Mouse (Mus musculus) heart, embryonic 11.5 days (tissue): ENCODE measurements around the gene Aoc3. TPM values are rescaled to one million over a fixed set of nuclear protein-coding genes. Genes with fewer than 3 reads are reported as not detected.

Experiments used
- ATAC-seq: fragments of 200-750 bp; cut with Nextera tagmentation; replicated peaks from 2 replicates; pipeline ENCODE4 v1.8.0; 2017; ENCODE audit warnings: moderate library complexity; ENCODE audit not compliant: insufficient number of reproducible peaks, low FRiP score, low TSS enrichment
- H3K27ac ChIP-seq: fragments of 300-500 bp; sonication (generic); 2 replicates; pipeline ENCODE4 v1.5.1; 2014; ENCODE audit warnings: mild to moderate bottlenecking, low read depth, low read length
- H3K27me3 ChIP-seq: fragments of 300-500 bp; sonication (generic); 2 replicates; pipeline ENCODE4 v1.6.1; 2014; ENCODE audit warnings: mild to moderate bottlenecking, low read length, mixed read lengths; ENCODE audit not compliant: control insufficient read depth, insufficient read depth
- H3K36me3 ChIP-seq: fragments of 300-500 bp; sonication (generic); 2 replicates; pipeline ENCODE4 v1.6.1; 2014; ENCODE audit warnings: mild to moderate bottlenecking, low read length, moderate library complexity, mixed read lengths; ENCODE audit not compliant: control insufficient read depth, insufficient read depth
- H3K4me1 ChIP-seq: fragments of 300-500 bp; sonication (generic); 2 replicates; pipeline ENCODE4 v1.6.1; 2014; ENCODE audit warnings: low read length; ENCODE audit not compliant: control insufficient read depth, insufficient read depth
- H3K4me2 ChIP-seq: fragments of 300-500 bp; sonication (generic); 2 replicates; pipeline ENCODE4 v1.6.1; 2014; ENCODE audit warnings: mild to moderate bottlenecking, moderate library complexity
- H3K4me3 ChIP-seq: fragments of 300-500 bp; sonication (generic); 2 replicates; pipeline ENCODE4 v1.5.1; 2014; ENCODE audit warnings: low read depth, low read length
- H3K9ac ChIP-seq: fragments of 300-500 bp; sonication (generic); 2 replicates; pipeline ENCODE4 v1.6.1; 2014; ENCODE audit warnings: mild to moderate bottlenecking, low read depth, low read length, moderate library complexity
- H3K9me3 ChIP-seq: fragments of 300-500 bp; sonication (generic); replicated peaks from 2 replicates; pipeline ENCODE4 v1.6.1; 2016; ENCODE audit warnings: low read length; ENCODE audit not compliant: control insufficient read depth
- WGBS: fragments of 180-500 bp; shearing (Covaris S2); extraction: QIAGEN DNeasy Blood & Tissue Kit; methylation state at CpG from one replicate; pipeline ENCODE4 v1.1.7; 2014; ENCODE audit not compliant: insufficient replicate concordance; 5-methylcytosine and 5-hydroxymethylcytosine counted together
- polyA plus RNA-seq: library from polyadenylated mRNA; unstranded; fragments of >200 nt; fragmentation: Nextera tagmentation; extraction: Ambion mirVana; gene quantifications from 2 replicates; pipeline ENCODE4 v1.2.1, GENCODE M21; 2014

Gene Aoc3
- polyA plus RNA-seq, 1 experiment from 2014 or later, result 0.20 TPM

GRCm38 (mm10) chr11:101353436-101353835, 23.0 kb downstream of the Aoc3 start:
- H3K9me3 ChIP-seq, result no peaks in the 10 kb centered on the region
- no peak for ATAC-seq
- no peak overlapping the region for H3K9ac ChIP-seq
- 82% methylated on average over 12 of the region's 12 CpGs for WGBS
- H3K36me3 ChIP-seq, result no peaks in the 10 kb centered on the region
- no peak overlapping the region for H3K4me3 ChIP-seq
- no peak overlapping the region for H3K27ac ChIP-seq
- H3K4me1 ChIP-seq, result 0 out of 2 replicates have a peak, but pooled peaks cover 2% of the 10 kb centered on the region
- H3K27me3 ChIP-seq, result no peaks in the 10 kb centered on the region
- H3K4me2 ChIP-seq, result no peak overlapping the region

GRCm38 (mm10) chr11:101354438-101355010, 24.1 kb downstream of the Aoc3 start:
- Histone ChIP-seq H3K4me1 (no peaks in the 10 kb centered on the region), H3K4me3 (no peak overlapping the region), H3K27me3 (no peaks in the 10 kb centered on the region), H3K27ac (no peak overlapping the region), H3K36me3 (no peaks in the 10 kb centered on the region), H3K9me3 (no peaks in the 10 kb centered on the region), H3K9ac (no peak overlapping the region), H3K4me2 (no peak overlapping the region)
- WGBS, result 79% methylated on average over 5 of the region's 5 CpGs
- no peak for ATAC-seq

- 86% methylated on average over 2 of the region's 2 CpGs for WGBS
- Histone ChIP-seq H3K27me3 (no peaks in the 10 kb centered on the region), H3K4me3 (no peak overlapping the region), H3K36me3 (no peaks in the 10 kb centered on the region), H3K4me1 (peaks cover 10% of the 10 kb centered on the region), H3K9ac (no peak overlapping the region), H3K4me2 (no peak overlapping the region), H3K9me3 (no peaks in the 10 kb centered on the region), H3K27ac (no peak overlapping the region)
- ATAC-seq, result no peak
Measured at GRCm38 (mm10) chr11:101355916-101356315, 25.5 kb downstream of the Aoc3 start.

DNA sequence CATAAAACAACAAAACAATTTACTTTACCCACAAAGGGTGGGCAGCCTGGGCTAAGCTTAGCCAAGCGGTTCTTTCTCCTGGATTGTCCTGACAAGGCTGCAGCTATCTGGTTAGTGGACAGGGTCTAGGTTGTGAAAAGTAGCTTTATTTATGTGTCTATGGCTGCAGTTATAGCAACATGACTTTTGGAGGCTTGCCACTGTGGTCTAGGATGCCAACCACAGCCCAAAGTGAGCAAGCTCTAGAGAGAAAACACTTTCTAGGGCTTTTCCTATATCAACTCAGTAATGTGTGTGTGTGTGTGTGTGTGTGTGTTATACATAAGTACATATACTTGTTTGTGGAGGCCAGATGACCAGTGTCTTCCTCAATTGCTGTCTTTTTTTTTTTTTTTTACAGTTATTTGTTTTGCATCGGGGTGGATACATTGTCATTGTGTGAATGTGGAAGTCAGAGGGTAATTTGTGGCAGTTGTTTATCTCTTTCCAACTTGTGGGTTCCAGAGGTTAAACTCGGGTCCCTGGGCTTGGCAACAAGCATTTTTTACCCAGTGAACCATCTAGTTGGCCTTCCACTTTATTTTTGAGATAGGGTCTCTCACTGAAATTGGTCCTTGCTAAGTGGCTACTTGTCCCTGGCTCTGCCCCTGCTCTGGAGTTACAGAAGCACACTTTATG, 27.2 kb downstream of the Aoc3 start:
- Histone ChIP-seq H3K4me3 (no peak overlapping the region), H3K4me2 (no peak overlapping the region), H3K9me3 (no peaks in the 10 kb centered on the region), H3K36me3 (no peaks in the 10 kb centered on the region), H3K4me1 (peaks cover 10% of the 10 kb centered on the region), H3K27ac (no peak overlapping the region), H3K9ac (no peak overlapping the region), H3K27me3 (no peaks in the 10 kb centered on the region)
- WGBS, result 74% methylated on average over 3 of the region's 3 CpGs
- no peak for ATAC-seq

DNA sequence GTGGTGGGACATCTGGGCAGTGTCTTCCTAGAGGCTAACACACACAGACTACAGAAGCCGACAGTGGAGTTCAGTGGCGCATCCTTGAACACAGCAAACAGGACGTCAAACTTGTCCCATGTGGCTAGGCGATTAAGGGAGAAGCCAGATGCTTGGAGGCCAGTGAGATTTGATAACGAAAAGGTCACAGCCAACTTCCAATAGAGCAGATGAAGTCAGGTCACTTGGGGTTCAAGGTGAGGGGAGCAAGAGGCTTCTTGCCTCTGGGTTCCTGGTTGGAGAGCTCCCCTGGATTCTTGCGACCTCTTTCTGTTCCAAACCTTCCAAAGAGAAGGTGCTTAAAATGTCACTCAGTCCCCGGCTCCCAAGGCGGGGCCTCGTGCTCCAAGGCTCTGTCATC, 29.4 kb downstream of the Aoc3 start:
- Histone ChIP-seq H3K27me3 (no peaks in the 10 kb centered on the region), H3K4me1 (peaks cover 10% of the 10 kb centered on the region), H3K4me2 (no peak overlapping the region), H3K9me3 (no peaks in the 10 kb centered on the region), H3K4me3 (no peak overlapping the region), H3K27ac (peak overlapping the region; percentile 64), H3K9ac (0 out of 2 replicates have a peak overlapping the region, but pooled peaks have one; percentile 16), H3K36me3 (no peaks in the 10 kb centered on the region)
- WGBS, result 57% methylated on average over 9 of the region's 9 CpGs
- no peak for ATAC-seq

DNA sequence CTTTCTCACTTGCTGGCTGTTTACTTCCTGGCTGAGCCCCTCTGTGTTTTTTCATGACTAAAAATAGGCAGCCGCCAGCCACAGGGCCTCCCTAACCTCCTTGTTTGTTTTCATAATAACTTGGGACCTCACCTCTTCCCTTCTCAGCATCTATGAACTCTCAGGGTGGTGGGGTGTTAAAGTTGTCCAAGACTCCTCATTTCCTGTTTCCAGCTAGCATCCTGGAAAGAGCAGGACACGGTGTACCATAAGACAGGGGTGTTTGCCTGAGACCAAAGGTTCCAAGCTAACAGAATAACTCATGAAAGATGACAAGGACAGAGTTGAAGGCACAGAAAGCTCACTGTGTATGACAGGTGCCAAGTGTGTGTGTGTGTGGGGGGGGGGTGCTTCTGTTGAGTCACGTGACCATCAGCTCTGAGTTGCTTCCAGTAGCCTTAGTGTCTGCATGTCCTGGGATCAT, 30.3 kb downstream of the Aoc3 start:
- H3K27ac ChIP-seq, result peak overlapping the region; percentile 25; the same call in 1 of the 2 replicates
- H3K4me2 ChIP-seq, result no peak overlapping the region
- no peaks in the 10 kb centered on the region for H3K36me3 ChIP-seq
- H3K9me3 ChIP-seq, result no peaks in the 10 kb centered on the region
- WGBS, result 44% methylated on average over 3 of the region's 3 CpGs
- peaks cover 10% of the 10 kb centered on the region for H3K4me1 ChIP-seq
- no peaks in the 10 kb centered on the region for H3K27me3 ChIP-seq
- H3K4me3 ChIP-seq, result no peak overlapping the region
- H3K9ac ChIP-seq, result no peak overlapping the region
- ATAC-seq, result no peak

GRCm38 (mm10) chr11:101364531-101364931, 34.1 kb downstream of the Aoc3 start:
- Histone ChIP-seq H3K27ac (no peak overlapping the region), H3K9ac (no peak overlapping the region), H3K27me3 (no peaks in the 10 kb centered on the region), H3K4me1 (peaks cover 10% of the 10 kb centered on the region), H3K9me3 (no peaks in the 10 kb centered on the region), H3K36me3 (no peaks in the 10 kb centered on the region), H3K4me2 (no peak overlapping the region), H3K4me3 (no peak overlapping the region)
- 14% methylated on average over 5 of the region's 5 CpGs for WGBS
- ATAC-seq, result no peak

GRCm38 (mm10) chr11:101367326-101367935, 37.0 kb downstream of the Aoc3 start, which contains the start of gene G6pc:
G6pc (plus strand) TSS chr11:101367561.
- Histone ChIP-seq H3K4me3 (no peak within 1 kb of the TSS), H3K4me1 (no peaks in the 10 kb centered on the region), H3K9me3 (no peaks in the 10 kb centered on the region), H3K4me2 (no peak within 1 kb of the TSS), H3K36me3 (no peaks in the 10 kb centered on the region), H3K27me3 (no peaks in the 10 kb centered on the region), H3K9ac (no peak within 1 kb of the TSS), H3K27ac (no peak within 1 kb of the TSS)
- ATAC-seq, result no peak
- WGBS, result 80% methylated on average over 8 of the region's 8 CpGs
